Mouse (Mus musculus) kidney, adult 2 months (tissue): ENCODE measurements around the gene Kctd19. TPM values are rescaled to one million over a fixed set of nuclear protein-coding genes. Genes with fewer than 3 reads are reported as not detected.

Experiments
- DNase-seq: peaks from one replicate; pipeline ENCODE4 v3.0.0; 2021
- H3K27ac ChIP-seq: fragments of 200-500 bp; 2 replicates; pipeline ENCODE4 v1.5.1; 2012; ENCODE audit warnings: low read depth, low read length, control low read depth, inconsistent platforms; ENCODE audit not compliant: insufficient read depth
- H3K27me3 ChIP-seq: fragments of 200-500 bp; replicated peaks from 2 replicates; pipeline ENCODE4 v1.6.1; 2012; ENCODE audit warnings: mild to moderate bottlenecking, moderate library complexity, low read length, inconsistent platforms; ENCODE audit not compliant: control insufficient read depth, insufficient read depth
- H3K36me3 ChIP-seq: fragments of 200-500 bp; 2 replicates; pipeline ENCODE4 v1.6.1; 2012; ENCODE audit warnings: mild to moderate bottlenecking, moderate library complexity, low read length, inconsistent platforms; ENCODE audit not compliant: control insufficient read depth, insufficient read depth
- H3K4me1 ChIP-seq: fragments of 200-500 bp; 2 replicates; pipeline ENCODE4 v1.6.1; 2011; ENCODE audit warnings: low read length; ENCODE audit not compliant: control insufficient read depth, insufficient read depth
- H3K4me3 ChIP-seq: fragments of 200-500 bp; 2 replicates; pipeline ENCODE4 v1.5.1; 2011; ENCODE audit warnings: mild to moderate bottlenecking, low read depth, low read length, control low read depth; ENCODE audit not compliant: insufficient read depth
- CTCF ChIP-seq: fragments of 200-500 bp; conservative IDR thresholded peaks from 2 replicates; pipeline ENCODE4 v1.5.1; 2011; ENCODE audit warnings: low read depth, mild to moderate bottlenecking, control low read depth, low read length, moderate library complexity, mixed read lengths; ENCODE audit not compliant: insufficient read depth, insufficient read length
- POLR2A ChIP-seq: fragments of 200-500 bp; IDR thresholded peaks from one replicate; pipeline ENCODE4 v1.6.1; 2011; ENCODE audit warnings: low read depth, low read length, control low read depth
- WGBS: fragments of 180-500 bp; shearing (Covaris S2); methylation state at CpG from one replicate; pipeline ENCODE4 v1.1.7; 2018; 5-methylcytosine and 5-hydroxymethylcytosine counted together
- polyA plus RNA-seq: library from polyadenylated mRNA; depleted of rRNA; stranded (reverse); fragments of >200 nt; gene quantifications from 2 replicates; pipeline ENCODE4 v1.2.3, GENCODE M21; 2012

Kctd19 gene
- polyA plus RNA-seq, 1 experiment, result 0.17 TPM

- H3K36me3 ChIP-seq, result no peaks in the 10 kb centered on the region
- 66% methylated on average over 1 of the region's 1 CpGs for WGBS
- no peak for DNase-seq
- no peak overlapping the region for H3K4me3 ChIP-seq
- H3K4me1 ChIP-seq, result no peaks in the 10 kb centered on the region
- H3K27me3 ChIP-seq, result no peaks in the 10 kb centered on the region; the same call in 1 of the 2 replicates
- no peak for TF ChIP-seq POLR2A
- TF ChIP-seq CTCF, result no peak
- H3K27ac ChIP-seq, result no peak overlapping the region
Measured at GRCm38 (mm10) chr8:105422006-105422405, 8.7 kb upstream of the Kctd19 start.

DNA sequence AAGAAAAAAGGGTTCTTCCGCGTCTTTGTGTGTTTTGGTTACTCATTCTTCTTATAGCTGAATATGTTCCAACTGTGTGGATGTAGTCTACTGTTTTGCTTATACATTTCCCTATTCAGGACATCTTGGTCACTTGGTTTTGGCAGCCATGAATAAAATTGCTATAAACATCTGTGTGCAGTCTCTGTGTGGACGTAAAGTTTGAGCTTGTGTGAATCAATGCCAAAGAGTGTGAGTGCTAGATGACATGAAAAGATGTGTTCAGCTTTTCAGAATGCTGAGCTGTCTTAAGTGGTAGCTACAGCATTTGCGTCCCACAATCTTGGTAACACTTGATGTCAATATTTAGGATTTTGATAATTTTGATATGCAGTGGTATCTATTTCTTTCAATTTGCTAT, 6.5 kb upstream of the Kctd19 start:
- Histone ChIP-seq H3K27ac (no peak overlapping the region), H3K4me3 (no peak overlapping the region), H3K27me3 (no peaks in the 10 kb centered on the region), H3K36me3 (no peaks in the 10 kb centered on the region), H3K4me1 (no peaks in the 10 kb centered on the region)
- no peak for TF ChIP-seq CTCF
- TF ChIP-seq POLR2A, result no peak
- DNase-seq, result no peak
- 95% methylated on average over 4 of the region's 4 CpGs for WGBS

DNA sequence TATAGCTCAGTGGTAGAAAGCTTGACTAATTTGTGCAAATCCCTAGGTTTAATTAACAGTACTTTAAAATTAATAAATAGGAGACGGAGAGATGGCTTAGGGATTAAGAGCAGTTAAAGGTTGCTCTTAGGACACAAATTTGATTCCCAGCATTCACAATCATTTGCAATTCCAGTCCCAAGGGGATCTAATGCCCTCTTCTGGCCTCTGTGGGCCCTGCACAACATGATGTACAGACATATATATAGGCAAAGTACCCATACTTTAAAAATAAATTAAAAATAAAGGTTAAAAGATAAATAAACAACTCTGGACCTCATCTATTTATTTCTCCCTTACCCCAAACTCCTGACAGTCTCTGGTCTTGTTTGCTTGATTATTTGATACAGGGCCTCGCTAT, 5.7 kb upstream of the Kctd19 start:
- Histone ChIP-seq H3K27me3 (no peaks in the 10 kb centered on the region), H3K27ac (no peak overlapping the region), H3K4me3 (no peak overlapping the region), H3K36me3 (no peaks in the 10 kb centered on the region), H3K4me1 (no peaks in the 10 kb centered on the region)
- DNase-seq, result no peak
- TF ChIP-seq CTCF (no peak), POLR2A (no peak)
- WGBS, result 90% methylated on average over 2 of the region's 2 CpGs

DNA sequence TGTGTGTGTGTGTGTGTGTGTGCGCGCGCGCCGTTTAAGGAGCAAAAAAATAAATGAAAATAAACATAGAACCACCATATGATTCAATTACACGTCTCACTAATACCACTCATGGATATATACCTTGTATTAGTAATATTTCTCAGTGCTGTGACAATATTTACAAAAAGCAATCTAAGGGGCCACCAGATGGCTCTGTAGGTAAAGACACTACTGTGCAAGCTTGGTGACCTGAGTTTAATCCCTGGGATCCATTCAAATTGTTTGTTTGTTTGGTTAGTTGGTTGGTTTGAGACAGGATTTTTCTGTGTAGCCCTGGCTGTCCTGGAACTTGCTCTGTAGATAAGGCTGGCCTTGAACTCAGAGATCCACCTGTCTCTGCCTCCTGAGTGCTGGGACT, 3.4 kb downstream of the Kctd19 start:
- TF ChIP-seq POLR2A, result no peak
- no peak for TF ChIP-seq CTCF
- 92% methylated on average over 6 of the region's 6 CpGs for WGBS
- Histone ChIP-seq H3K27ac (no peak overlapping the region), H3K27me3 (peaks cover 3% of the 10 kb centered on the region; the same call in 1 of the 2 replicates), H3K36me3 (no peaks in the 10 kb centered on the region), H3K4me3 (no peak overlapping the region), H3K4me1 (peaks cover 3% of the 10 kb centered on the region; the same call in 1 of the 2 replicates)
- no peak for DNase-seq

- peaks cover 2% of the 10 kb centered on the region; the same call in 1 of the 2 replicates for H3K27me3 ChIP-seq
- no peak overlapping the region for H3K4me3 ChIP-seq
- H3K36me3 ChIP-seq, result no peaks in the 10 kb centered on the region
- H3K4me1 ChIP-seq, result no peaks in the 10 kb centered on the region
- no peak overlapping the region for H3K27ac ChIP-seq
- 54% methylated on average over 7 of the region's 7 CpGs for WGBS
- TF ChIP-seq CTCF (no peak), POLR2A (no peak)
- DNase-seq, result no peak
Measured at GRCm38 (mm10) chr8:105408331-105408730, 5.0 kb downstream of the Kctd19 start.

- Histone ChIP-seq H3K27me3 (no peaks in the 10 kb centered on the region), H3K4me3 (no peak overlapping the region), H3K27ac (no peak overlapping the region), H3K36me3 (no peaks in the 10 kb centered on the region), H3K4me1 (no peaks in the 10 kb centered on the region)
- no peak for DNase-seq
- 75% methylated on average over 10 of the region's 10 CpGs for WGBS
- TF ChIP-seq CTCF (no peak), POLR2A (no peak)
Measured at GRCm38 (mm10) chr8:105406416-105406815, 6.9 kb downstream of the Kctd19 start.

DNA sequence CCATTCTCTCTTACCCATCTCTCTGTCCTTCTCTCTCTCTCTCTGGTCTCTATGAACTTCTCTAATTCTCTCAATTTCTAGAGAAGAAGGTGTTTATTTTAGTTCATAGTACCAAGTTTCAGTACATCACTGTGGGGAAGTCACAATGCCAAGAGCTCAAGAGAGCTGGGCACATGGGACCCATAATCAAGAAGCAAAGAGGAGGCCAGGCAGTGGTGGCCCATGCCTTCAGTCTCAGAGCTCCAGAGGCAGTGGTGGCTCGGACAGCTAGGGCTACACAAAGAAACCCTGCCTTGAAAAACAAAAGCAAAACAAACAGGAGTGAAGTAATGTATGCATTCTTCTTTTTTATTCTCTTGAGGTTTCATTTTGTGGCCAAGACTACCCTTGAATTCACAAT, 8.8 kb downstream of the Kctd19 start:
- H3K4me3 ChIP-seq, result no peak overlapping the region
- no peaks in the 10 kb centered on the region for H3K4me1 ChIP-seq
- H3K36me3 ChIP-seq, result no peaks in the 10 kb centered on the region
- no peak overlapping the region for H3K27ac ChIP-seq
- DNase-seq, result no peak
- WGBS, result 74% methylated on average over 1 of the region's 1 CpGs
- H3K27me3 ChIP-seq, result no peaks in the 10 kb centered on the region
- TF ChIP-seq CTCF, result no peak
- no peak for TF ChIP-seq POLR2A

DNA sequence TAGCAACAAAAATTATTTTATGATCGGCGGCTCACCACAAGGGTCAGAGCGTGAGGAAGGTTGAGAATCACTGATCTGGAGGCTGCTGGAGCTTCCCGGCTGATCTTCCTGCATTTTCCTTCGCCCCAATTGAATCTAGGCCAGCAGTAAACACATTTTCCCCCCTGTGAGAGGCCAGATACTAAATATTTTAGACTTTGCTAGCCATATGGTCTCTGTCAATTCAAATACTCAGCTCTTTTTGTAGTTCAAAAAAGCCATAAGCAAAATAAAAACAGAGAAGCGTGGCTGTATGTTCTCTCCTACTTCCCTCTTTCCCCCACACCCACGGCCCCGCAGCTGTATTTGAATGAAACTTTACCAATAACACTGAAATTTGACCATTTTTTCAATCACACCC, 9.8 kb downstream of the Kctd19 start:
- TF ChIP-seq CTCF, result no peak
- no peak for TF ChIP-seq POLR2A
- no peaks in the 10 kb centered on the region for H3K27me3 ChIP-seq
- no peak for DNase-seq
- H3K4me3 ChIP-seq, result no peak overlapping the region
- H3K27ac ChIP-seq, result no peak overlapping the region
- H3K4me1 ChIP-seq, result no peaks in the 10 kb centered on the region
- H3K36me3 ChIP-seq, result no peaks in the 10 kb centered on the region
- 89% methylated on average over 8 of the region's 8 CpGs for WGBS
